Mouse (Mus musculus) adrenal gland, adult 18-20 months (tissue): ENCODE results near the gene Cdh22. TPM values are rescaled to one million over a fixed set of nuclear protein-coding genes. Genes with fewer than 3 reads are reported as not detected.
A peak's percentile ranks its signal among the peaks of the same experiment; 100 is the strongest.

Source experiments
- DNase-seq, 2 experiments: peaks; one replicate each; pipeline ENCODE4 v3.0.0; 2021 to 2022; ENCODE audit warnings: low spot score in 2 of 2
- total RNA-seq, 2 experiments: library from RNA; stranded (reverse); gene quantifications; 1 replicate in 1 of 2; 2 replicates in 1 of 2; pipeline ENCODE4 v1.2.3; 2021

Gene Cdh22
- total RNA-seq, 2 experiments from 2014 or later: 1.4 to 1.7 TPM

- DNase-seq: peak; percentile 37 to 48
Observed at GRCm38 (mm10) chr2:165160466-165160865, 74.2 kb downstream of the Cdh22 start.

GRCm38 (mm10) chr2:165159055-165159688 is 75.5 kb downstream of the Cdh22 start:
- peak; percentile 53 to 56 for DNase-seq

- no peak for DNase-seq
Observed at GRCm38 (mm10) chr2:165158317-165158716, 76.3 kb downstream of the Cdh22 start.

GRCm38 (mm10) chr2:165157900-165158299 is 76.8 kb downstream of the Cdh22 start:
- DNase-seq: no peak

GRCm38 (mm10) chr2:165153006-165153405 is 81.6 kb downstream of the Cdh22 start:
- DNase-seq: no peak

GRCm38 (mm10) chr2:165149741-165150140 is 84.9 kb downstream of the Cdh22 start:
- no peak for DNase-seq

- DNase-seq: no peak
Observed at GRCm38 (mm10) chr2:165145821-165146220, 88.8 kb downstream of the Cdh22 start.

- no peak for DNase-seq
Observed at GRCm38 (mm10) chr2:165143487-165143886, 91.2 kb downstream of the Cdh22 start.

- DNase-seq: no peak
Observed at GRCm38 (mm10) chr2:165136049-165136448, 98.6 kb downstream of the Cdh22 start.

GRCm38 (mm10) chr2:165133566-165133965 is 101.1 kb downstream of the Cdh22 start:
- DNase-seq: no peak

- no peak for DNase-seq
Observed at GRCm38 (mm10) chr2:165131428-165131827, 103.2 kb downstream of the Cdh22 start.

GRCm38 (mm10) chr2:165129189-165129588 is 105.5 kb downstream of the Cdh22 start:
- no peak for DNase-seq

- no peak for DNase-seq
Observed at GRCm38 (mm10) chr2:165126896-165127562, 107.6 kb downstream of the Cdh22 start.

GRCm38 (mm10) chr2:165121206-165121840 is 113.3 kb downstream of the Cdh22 start:
- no peak for DNase-seq

- DNase-seq: no peak
Observed at GRCm38 (mm10) chr2:165120765-165121164, 113.9 kb downstream of the Cdh22 start.

- DNase-seq: no peak
Observed at GRCm38 (mm10) chr2:165113733-165114132, 120.9 kb downstream of the Cdh22 start.

GRCm38 (mm10) chr2:165112149-165112548 is 122.5 kb downstream of the Cdh22 start:
- peak; percentile 87 for DNase-seq

- DNase-seq: no peak
Observed at GRCm38 (mm10) chr2:165106585-165106984, 128.1 kb downstream of the Cdh22 start.

- DNase-seq: no peak
Observed at GRCm38 (mm10) chr2:165105513-165106079, 129.1 kb downstream of the Cdh22 start.

- DNase-seq: no peak
Observed at GRCm38 (mm10) chr2:165102920-165103319, 131.7 kb downstream of the Cdh22 start.

GRCm38 (mm10) chr2:165100749-165101148 is 133.9 kb downstream of the Cdh22 start:
- DNase-seq: no peak

- DNase-seq: no peak
Observed at GRCm38 (mm10) chr2:165098861-165099260, 135.8 kb downstream of the Cdh22 start.
